Mouse (Mus musculus): ENCODE results near the gene Ski.

Ski gene

GRCm38 (mm10) chr4:155213752-155214054 lies 8.7 kb downstream of the Ski start:
- DNase-seq, result no peak

- peak; percentile 70 for DNase-seq
These were observed 9.2 kb downstream of the Ski start for GRCm38 (mm10) chr4:155213052-155213751.

DNA sequence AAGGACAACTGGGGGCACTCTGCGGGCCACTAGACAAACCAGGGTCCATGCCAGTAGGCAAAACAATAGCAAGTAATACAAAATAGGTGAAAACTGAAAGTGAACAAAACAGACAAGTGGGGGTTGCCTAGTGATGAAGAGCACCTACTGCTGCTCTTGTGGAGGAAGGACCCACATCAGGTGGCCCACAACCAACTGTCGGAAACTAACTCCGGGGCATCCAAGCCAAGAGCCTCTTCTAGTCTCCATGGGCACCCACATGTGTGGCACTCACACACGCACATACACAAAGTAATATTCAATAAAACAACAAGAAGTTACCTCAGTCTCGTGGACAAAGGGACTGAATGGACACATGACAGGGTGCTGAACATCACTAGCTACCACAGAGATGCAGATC lies 12.9 kb downstream of the Ski start:
- no peak for DNase-seq

DNA sequence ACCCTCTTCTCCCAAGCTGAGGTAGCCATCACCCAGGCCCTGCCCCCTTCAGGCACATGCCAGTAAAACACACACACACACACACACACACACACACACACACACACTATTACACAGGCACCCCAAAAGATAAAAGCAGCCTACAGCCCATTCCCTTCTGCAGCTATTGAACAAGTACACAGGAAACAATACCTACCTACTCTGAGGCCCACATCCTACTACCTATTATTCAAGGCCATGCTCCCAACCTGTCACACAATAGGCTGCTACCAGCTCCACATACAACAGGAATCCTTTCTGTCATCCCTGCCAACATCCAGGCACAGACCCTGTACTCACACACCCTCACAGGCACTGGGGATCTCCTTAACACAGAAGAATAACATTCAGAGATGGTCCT lies 13.3 kb downstream of the Ski start:
- DNase-seq, result no peak

DNA sequence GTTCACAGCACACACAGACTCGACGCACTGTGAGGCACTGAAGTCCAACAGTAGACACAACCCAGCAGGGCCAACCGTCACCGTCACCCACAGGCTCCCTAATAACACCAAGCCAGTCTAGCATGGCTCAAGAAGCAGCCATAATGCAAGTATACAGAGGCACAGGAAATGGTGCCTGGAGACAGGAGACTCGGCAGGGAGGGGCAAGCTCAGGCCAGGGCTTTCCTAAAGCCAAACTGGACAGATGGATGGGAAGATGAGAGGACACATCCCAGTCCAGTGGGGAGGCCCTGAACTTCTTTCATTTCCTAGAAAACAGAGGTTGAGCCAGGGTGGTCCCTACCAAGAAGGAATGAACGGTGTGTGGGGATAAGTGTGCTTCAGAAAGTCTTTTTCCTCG lies 13.8 kb downstream of the Ski start:
- no peak for DNase-seq

- no peak for DNase-seq
These were observed 14.6 kb downstream of the Ski start for GRCm38 (mm10) chr4:155207841-155208240.

DNA sequence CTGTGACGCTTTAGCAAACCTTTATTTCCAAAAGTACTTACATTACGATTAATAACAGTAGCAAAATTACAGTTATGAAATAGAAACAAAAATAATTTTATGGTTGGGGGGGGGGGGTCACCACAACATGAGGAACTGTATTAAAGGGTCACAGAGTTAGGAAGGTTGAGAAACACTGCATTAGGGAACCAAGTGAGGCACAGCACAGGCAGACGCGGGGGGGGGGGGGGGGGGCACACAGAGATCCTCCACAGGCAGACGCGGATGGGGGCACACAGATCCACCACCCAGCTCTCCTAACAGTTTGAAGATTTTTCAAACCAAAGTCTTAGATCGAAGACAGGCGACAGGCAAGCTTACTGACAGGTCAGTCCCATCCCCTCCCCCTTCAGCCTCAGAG lies 15.9 kb downstream of the Ski start:
- no peak for DNase-seq

DNA sequence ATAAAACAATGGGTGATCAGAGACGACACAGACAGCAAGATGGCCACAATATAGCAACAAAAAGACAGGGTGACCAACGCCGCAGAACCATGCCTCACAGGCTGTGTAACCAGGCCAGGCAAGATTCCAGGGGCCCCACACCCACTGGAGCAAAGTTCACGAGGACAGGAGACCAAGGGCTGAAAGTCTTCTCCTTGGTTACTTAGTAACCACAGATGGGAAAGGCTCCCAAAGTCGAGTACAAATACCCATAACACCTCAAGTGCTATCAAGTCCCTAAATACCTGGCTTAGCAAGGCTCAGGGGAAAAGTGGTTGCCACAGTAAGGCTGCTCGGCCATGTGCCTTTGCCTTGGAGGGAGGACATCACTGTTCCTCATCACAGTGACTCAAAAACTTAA lies 16.5 kb downstream of the Ski start:
- DNase-seq, result no peak

- DNase-seq, result no peak
These were observed 20.6 kb downstream of the Ski start for GRCm38 (mm10) chr4:155201764-155202163.

- DNase-seq, result no peak
These were observed 21.5 kb downstream of the Ski start for GRCm38 (mm10) chr4:155200861-155201390.

DNA sequence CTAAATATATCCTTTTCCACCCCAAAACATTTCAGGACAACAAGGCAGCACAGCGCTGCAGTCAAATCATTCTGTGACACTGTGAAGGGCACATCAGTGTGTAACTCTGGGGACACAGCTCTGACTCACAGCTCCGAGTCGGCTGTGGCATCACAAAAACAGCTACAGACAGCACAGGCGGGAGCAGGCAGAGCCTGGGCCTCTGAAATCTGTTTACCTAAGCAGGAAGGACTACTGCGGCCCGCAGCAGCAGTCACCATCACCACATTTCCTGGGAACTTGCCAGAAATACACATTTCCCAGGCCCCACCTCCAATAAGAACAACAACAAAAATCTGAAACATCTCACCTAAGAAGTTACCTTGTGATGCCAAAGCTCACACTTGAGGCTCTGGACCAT lies 24.7 kb downstream of the Ski start:
- DNase-seq, result no peak

- DNase-seq, result no peak
These were observed 27.2 kb downstream of the Ski start for GRCm38 (mm10) chr4:155195204-155195603.

DNA sequence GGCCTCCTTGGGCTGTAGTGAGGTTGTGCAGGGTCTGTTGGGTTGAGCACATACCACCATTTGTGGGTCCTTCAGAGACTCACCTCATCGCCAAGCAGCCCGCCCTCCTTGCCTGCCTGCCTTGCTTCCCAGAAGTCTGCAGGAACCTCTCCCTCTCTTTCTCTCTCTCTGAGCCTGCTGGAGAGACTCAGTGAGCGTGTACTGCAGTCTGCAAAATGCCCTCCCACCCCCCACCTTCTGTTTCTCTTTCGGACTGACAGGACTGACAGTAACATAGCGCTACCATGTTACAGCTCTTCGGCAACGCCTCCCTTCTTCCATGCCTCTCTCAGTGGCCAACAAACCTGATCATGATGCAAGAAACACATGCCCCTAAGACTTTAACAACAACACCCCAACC lies 32.1 kb downstream of the Ski start:
- DNase-seq, result no peak

DNA sequence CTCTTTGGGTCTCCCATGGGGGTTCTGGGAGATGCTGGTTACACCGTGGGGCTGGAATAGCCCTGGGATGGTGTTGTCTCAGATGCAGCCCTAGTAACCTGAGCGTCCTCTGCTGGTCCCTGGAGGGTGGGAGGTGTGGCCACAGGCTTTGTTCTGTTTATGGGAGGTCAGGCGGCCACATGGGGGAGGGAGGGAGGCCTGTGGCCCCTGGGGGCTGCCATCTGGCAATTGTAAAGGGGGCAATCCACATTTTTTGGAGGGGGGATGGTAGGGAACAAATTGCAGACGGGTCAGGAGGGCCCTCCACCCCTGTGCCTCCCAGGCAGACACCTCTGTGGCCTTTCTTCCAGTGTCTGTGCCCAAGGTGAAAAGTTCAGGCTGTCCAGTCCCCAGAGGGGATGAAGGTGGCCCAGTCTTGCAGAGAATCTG lies 32.7 kb downstream of the Ski start:
- no peak for DNase-seq

- DNase-seq, result no peak
These were observed 33.6 kb downstream of the Ski start for GRCm38 (mm10) chr4:155188803-155189202.

- no peak for DNase-seq
These were observed 34.1 kb downstream of the Ski start for GRCm38 (mm10) chr4:155188341-155188740.

- DNase-seq, result no peak
These were observed 35.2 kb downstream of the Ski start for GRCm38 (mm10) chr4:155187192-155187674.

DNA sequence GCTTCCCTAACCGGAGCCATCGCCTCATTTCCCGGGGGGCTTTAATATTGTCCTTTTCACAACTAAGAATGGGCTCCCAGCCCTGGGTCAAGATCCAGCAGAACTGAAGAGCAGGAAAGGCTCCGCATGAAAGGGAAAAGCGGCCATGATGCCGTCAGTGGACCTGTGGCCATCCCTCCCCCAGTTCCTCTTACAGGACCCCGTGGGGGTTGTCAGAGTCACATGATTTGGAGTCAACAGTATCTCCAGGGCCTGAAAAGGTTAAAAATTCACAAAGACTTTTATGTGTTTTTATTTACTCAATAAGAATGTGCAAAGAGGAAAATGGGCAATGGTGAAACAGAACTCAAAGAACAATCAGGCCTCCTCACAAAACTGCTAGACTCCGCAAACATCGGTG lies 36.5 kb downstream of the Ski start:
- no peak for DNase-seq

DNA sequence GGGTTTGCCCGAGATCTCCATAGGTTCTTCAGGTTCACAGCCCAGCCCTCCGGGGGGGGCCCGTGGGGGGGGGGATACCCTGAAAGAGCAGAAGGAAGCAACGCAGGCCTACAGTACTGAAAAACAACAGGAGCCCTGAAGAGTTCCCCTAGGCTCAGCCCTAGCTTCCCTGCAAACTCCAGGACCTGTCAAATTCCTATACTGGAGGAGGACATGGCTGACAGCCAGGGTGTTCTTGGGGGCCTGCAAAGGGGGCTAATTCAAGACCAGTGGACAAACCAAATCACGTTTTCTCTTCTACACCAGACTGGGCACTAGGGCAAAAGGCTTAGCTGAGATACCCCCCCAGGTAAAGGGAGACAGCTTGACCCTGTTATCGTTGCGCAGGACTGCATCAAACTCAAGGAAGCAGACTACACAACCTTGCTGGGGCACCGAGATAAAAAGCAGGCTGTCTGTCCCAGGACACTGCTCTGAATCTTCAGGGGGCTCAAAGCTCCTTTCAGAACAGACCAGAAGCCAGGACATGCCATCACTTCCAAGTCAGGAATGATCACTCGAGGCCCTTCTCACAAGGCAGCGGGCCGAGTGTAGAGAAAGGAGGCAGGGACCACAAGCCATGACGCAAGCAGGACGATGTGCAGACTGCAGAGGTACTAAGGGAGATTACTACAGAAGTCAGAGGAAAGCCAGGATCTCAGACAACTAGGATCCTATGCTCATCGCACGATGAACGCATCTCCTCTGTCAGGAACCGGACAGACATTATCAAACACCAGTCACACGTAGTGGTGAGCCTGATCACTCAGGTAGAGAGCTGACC lies 37.9 kb downstream of the Ski start:
- DNase-seq, result no peak

GRCm38 (mm10) chr4:155183201-155183600 lies 39.2 kb downstream of the Ski start:
- DNase-seq, result no peak

- no peak for DNase-seq
These were observed 43.3 kb downstream of the Ski start for GRCm38 (mm10) chr4:155178981-155179512.

DNA sequence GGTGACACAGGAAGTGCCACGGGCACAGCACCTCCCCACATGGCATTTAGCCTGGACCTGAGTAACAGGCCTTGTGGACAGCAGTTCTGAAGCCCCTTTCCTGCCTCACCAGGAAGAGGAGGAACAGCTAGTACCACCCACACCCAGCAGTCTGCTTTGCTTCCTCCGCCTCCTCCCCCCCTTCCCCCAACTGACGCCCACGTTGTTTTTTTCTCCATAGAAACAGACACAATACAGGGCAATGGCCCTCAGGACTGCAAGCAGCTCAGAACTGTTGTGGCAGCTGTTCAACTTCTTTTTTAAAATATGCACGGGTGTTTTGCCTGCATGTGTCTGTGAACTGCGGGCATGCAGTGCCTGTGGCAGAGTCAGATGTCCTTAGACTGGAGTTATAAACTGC lies 44.1 kb downstream of the Ski start:
- no peak for DNase-seq

DNA sequence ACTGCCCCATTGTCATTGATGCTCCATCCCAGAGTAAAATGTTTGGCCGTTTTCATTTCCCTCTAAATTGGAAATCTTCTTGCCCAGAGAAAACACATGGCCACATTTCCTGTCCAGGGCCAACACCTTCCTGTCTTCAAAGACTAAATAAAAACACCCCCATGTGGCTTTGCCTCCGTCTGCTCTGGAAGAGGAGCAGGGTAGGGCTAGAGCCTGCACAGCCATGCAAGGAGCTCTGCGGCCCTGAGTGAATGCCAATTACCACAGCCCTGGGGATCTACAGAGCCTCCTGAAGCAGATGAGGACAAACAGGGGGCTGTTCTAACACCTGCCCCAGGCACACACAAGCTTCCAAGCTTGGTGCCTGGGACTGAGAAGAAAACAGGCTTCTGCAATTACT lies 46.2 kb downstream of the Ski start:
- no peak for DNase-seq
